Mouse (Mus musculus) olfactory bulb, adult 2 months (tissue): Measurements from ENCODE around the gene Parp8.

Experiments
- CTCF ChIP-seq: fragments of 200-500 bp; IDR thresholded peaks from 2 replicates; pipeline ENCODE4 v1.5.1; 2012; ENCODE audit warnings: low read depth, mild to moderate bottlenecking, low read length, moderate library complexity; ENCODE audit not compliant: insufficient read depth
- POLR2A ChIP-seq: fragments of 200-500 bp; IDR thresholded peaks from 2 replicates; pipeline ENCODE4 v1.6.1; 2012; ENCODE audit warnings: mild to moderate bottlenecking, low read depth, low read length, moderate library complexity; ENCODE audit not compliant: insufficient read depth

DNA sequence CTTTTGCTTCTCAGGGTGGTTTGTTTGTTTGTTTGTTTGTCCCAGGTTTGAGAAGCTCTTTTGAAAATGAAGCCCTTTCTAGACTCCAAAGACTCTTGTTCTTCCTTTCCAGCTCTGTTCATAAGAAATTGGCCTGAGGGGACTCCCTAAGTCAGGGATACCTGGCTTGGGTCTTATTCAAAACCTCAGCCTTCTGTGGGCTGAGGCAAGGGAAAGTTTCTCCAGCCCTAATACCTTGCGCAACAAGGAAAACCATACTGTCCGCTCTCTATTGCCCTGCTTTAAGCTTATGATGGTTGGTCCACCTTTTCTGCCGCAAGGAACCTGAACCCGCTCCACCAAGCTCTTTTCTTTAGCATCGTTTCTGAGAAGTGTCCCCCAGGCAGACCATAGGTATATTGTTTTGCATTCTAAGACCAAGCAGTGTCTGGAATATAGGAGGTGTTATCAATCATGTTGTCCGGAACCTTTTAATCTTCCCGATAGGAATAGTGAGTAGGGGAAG, 991 bp upstream of the Parp8 start:
- no peak for TF ChIP-seq POLR2A
- TF ChIP-seq CTCF = no peak
